Mouse (Mus musculus): ENCODE data around the gene Lrrfip1.

DNA sequence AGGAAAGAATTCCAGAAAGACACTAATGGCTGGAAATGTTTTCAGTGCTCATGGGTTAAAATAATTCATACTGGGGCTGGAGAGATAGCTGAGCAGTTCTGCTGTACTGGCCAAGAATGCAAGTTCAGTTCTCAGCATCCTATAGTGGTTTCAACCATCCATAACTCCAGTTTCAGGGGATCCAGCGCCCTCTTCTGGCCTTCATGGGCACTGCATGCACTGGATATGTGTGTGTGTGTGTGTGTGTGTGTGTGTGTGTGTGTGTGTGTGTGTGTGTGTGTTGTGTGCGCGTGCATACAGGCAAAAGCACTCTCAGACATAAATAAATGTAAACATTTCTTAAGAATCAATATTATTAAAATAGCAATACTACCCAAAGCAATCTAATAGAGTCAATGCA, 22.8 kb downstream of the Lrrfip1 start:
- TF ChIP-seq CEBPB (IDR thresholded peaks at IDR 0.05; ENCODE audit: insufficient read depth, poor library complexity, severe bottlenecking) (no peak), USF1 (IDR thresholded peaks at IDR 0.05; ENCODE audit: low read depth) (no peak), MAX (IDR thresholded peaks at IDR 0.05; ENCODE audit: low read depth) (no peak)
